Mouse (Mus musculus) adrenal gland, postnatal 10 days (tissue): ENCODE measurements around the gene Cdh23. TPM values are rescaled to one million over a fixed set of nuclear protein-coding genes. Genes with fewer than 3 reads are reported as not detected.
A peak's percentile ranks its signal among the peaks of the same experiment; 100 is the strongest.
"Not testable (repeated sequence)": the region's sequence is repeated elsewhere in the genome, so short reads cannot be mapped to it uniquely, and the experiment has no call there.

Experiments used
- DNase-seq: peaks from one replicate; pipeline ENCODE4 v3.0.0; 2021; ENCODE audit warnings: mixed read lengths
- long read RNA-seq, 2 experiments: library from polyadenylated mRNA; stranded (forward); transcript quantifications; one replicate each; pipeline ENCODE4 v2.0.0; 2021
- total RNA-seq, 2 experiments: library from RNA; stranded (reverse); gene quantifications; 2 replicates each; pipeline ENCODE4 v1.2.3; 2021

Gene Cdh23
- 1 to 10 TPM; 2.5 to 7.2 TPM for total RNA-seq
- long read RNA-seq, experiment 1, partial matches to known transcripts, result 0 of 2 reads
- long read RNA-seq, experiment 1, other reads (novel, unspliced or antisense), result 2 of 2 reads
- long read RNA-seq, experiment 2, partial matches to known transcripts, result 0 of 2 reads
- long read RNA-seq, experiment 2, other reads (novel, unspliced or antisense), result 2 of 2 reads

DNA sequence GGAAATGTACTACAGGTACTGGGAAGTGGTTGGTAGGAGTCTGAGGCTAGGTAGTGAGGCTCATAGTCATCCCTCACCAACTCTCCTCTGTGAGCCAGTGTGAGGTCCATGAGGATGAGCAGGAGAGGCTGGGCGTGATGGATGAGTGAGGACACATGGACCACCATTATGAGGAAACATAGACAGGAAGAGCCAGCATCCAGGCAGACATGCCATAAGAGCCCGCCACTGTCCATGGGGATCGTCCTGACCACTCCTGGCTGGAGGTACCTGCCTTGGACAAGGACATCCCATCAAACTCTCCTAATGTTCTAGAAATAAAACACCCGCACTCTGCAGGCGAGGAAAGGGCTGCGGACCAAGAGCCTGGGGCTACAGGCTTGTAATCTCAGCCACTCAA, at the start of gene Cdh23:
Cdh23 (minus strand) TSS at position 101 of the 400 bp plus-strand sequence.
- DNase-seq, result no peak

DNA sequence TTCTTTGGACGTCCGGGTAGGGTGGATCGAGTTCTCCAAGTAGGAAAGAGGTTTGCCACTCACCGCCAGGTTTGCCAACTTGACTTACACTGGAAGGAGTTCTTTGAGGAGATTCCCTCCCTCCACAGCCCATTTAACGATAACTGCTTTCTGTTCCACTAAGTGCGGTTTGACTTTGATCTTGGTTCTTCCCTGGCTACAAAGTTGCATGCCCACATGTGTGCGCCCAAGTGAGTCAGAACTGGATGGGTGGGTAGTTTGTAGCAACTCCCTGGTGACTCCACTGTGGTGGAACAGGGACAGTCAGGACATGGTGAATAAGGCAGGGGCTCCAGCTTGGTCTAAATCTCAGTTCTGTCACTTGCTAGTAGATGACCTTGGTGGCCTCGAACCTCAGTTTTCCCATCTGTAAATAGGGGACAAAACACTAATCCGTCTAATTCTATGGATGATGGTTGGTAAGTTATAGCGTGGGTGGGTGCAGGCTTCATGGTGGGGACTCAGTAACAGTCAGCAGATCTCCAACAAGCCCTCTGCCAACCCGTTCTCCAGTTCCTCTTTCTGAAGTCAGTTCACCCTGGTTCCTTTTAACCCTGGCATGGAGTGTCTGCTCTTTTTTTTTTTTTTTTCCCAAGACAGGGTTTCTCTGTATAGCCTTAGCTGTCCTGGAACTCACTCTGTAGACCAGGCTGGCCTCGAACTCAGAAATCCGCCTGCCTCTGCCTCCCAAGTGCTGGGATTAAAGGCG, 48.4 kb upstream of the Cdh23 start:
- DNase-seq, result no peak

DNA sequence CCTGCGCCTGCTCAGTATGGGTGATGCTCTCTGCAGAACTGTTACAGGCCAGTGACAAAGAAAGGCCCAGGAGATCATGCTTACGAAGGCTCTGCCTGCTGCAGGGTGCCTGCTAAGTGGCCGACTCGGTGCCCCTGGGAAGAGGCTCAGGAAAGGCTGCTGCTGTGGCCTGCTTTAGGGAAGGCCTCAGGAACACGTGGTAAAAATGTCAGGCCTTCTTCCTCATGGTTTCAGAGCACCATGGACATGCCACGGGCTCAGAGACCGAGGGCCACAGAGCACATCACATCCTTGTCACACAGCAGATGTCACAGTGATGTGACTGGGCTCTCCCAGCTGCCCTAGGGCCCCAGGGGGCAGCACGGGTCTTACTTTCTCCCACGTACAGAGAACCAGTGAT, 47.4 kb upstream of the Cdh23 start:
- no peak for DNase-seq

DNA sequence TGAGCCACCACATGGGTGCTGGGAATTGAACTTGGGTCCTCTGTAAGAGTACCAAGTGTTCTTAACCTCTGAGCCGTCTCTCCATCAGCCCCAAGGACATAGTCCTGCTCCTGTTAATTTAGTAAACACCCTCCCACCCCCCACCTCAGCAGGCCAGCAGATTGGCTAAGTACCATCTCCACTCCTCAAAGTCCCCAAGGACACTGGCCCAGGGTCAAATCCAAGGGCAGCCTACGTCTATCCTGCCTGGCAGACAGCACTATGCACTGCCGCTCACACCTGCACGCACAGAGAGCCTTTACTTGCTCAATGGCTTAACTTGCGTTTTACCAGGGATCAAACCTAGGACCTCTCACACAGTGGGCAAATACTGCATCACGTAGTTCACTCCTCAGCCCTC, 46.7 kb upstream of the Cdh23 start:
- peak; percentile 46 for DNase-seq

DNA sequence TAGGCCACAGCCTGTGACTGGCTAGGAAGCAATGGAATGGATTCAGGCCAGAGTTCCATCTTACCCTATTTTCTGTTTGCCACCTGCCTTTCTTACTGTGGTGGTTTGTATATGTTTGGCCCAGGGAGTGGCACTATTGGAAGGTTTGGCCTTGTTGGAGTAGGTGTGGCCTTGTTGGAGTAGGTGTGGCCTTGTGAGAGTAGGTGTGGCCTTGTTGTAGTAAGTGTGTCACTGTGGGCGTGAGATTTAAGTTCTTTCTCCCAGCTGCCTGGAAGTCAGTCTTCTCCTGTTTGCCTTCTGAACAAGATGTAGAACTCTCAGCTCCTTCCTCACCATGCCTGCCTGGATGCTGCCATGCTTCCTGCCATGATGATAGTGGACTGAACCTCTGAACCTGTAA, 46.0 kb upstream of the Cdh23 start:
- not testable (repeated sequence) for DNase-seq

DNA sequence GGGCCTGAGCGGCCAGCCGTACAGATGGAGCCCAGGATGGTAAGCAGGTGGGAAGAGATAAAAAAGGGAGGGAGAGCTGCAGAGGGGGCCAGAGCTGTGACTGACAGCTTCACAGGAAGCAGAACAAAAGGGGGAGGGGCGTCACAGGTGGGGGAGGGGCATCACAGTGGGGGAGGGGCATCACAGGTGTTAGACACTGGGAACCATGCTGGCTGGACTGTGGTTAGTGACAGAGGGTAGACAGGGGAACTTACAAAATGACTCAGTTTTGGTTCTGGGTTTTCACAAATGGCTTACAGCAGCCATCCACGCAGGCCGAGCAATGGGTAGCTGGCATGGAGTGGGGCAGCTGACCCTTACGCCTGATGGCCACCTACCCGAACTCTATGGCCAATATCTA, 45.1 kb upstream of the Cdh23 start:
- no peak for DNase-seq

DNA sequence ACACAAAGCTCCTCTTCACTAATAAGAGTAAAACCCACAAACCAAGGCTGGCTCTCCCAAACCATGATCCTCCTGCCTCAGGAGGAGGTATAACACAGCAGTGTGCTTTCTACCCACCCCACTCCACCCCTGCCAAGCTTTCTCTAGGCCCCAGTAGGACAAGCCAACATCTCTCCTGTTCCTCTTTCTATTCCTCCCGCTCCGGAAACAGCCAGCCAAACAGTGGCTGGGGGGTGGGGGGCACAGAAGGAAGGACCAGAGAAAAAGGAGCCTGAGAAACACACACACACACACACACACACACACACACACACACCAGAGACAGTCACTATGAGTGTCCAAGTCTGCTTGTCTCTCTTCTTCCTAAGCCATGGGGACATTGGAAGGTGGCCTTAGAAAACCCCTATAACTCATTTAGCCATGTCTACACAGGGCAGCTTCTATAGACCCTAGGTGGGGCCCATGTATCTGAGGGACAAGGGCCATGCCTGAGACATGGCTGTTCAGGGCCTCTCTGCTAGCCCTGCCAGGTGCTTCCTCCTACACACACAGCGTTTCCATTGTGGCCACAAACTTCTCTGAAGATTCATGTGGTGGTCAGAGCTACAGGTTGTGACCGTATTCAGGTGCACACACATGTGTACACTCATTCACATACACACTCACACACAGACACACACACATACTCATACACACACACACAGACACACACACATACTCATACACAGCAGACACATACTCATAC, 43.5 kb upstream of the Cdh23 start:
- no peak for DNase-seq

DNA sequence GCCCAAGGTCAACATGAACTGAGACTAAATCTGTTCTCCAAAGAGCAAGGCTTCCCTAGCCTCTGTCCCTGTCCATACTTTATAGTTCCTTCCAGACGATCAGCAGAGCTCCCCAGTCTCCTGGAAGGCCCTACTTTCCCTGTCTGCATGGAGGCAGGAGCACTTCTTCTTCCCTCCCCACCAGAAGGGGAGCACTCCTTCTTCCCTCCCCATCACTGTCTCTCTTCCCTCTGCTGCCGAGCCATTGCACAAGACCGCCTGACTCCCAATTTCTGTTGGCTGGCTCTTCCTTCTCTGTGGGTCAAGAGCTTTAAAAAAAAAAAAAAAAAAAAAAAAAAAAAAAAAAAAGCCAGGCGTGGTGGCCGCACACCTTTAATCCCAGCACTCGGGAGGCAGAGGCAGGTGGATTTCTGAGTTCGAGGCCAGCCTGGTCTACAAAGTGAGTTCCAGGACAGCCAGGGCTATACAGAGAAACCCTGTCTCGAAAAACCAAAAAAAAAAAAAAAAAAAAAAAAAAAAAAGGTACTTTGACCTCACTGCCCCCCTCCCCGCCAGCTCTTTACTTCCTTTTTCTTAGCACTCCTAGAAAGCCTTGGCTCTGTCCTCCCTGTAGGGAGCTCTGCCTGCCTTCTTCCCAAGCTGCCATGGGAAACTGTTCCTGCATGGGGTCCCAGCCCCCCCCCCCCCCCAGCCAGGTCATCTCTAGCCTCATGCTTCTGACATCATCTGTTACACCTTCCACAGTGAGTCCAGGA, 41.8 kb upstream of the Cdh23 start:
- no peak for DNase-seq

DNA sequence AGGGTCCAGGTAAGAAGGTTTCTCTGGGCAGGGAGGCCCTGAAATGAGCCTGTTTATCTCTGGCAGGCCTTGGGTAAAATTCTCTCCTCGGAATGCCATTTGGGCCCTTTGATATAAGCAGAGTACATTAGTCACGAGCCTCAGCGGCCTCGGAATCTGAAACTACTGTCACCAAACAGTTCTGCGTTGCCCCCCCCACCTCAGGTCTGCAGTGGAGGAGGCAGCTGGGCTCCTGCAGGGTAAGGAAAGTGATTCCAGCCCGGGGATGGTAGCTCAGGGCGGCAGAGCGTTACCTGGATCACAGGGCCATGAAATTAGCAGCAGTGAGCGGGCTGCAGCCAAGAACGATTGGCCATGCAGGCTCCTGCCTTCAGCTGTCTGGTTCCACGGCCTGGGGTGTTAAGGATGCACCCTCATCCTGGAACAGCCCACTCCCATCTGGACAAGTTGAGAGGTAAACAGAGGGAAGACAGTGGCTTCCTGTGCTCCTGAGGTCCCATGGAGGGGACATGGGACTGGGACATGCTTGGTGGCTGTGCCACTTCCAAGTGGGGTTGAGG, 41.0 kb upstream of the Cdh23 start:
- peak; percentile 73 for DNase-seq

DNA sequence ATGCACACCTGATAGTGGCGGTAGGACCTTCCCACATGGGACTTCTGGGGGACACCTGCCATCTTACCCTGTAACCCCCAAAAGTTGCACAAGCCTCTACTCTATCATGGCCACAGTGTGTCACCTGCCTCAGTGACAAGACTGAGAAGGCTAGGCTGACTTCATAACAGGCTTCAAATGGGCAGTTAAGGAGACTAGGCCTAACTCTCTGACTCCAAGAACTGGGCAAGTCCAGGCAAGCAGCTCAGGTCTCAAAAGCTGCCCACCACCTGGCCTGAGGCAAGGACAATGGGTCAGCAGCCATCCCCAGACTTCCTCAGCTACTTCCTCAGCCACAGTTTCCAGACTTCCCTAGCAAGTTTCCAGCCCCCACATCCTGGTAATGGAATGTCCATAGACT, 39.4 kb upstream of the Cdh23 start:
- DNase-seq, result no peak

DNA sequence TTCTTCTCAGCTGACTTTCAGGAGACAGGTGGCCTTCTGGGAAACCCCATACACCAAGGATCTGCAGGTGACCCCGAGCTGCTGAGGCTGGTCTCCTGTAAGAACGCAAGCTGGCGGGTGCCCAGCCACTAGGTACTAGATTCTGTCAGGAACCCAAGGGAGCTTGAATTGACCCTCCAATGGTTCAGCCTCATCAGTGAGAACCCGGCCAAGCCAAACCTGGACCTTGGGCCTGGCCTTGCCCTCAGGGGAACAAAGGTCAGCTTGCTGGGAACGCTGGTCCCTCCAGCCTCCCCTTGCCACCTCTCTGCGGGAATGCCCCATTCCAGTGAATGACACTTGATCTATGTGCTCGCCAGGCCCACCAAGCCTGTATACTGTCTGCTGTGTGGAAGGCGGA, 37.2 kb upstream of the Cdh23 start:
- DNase-seq, result no peak

DNA sequence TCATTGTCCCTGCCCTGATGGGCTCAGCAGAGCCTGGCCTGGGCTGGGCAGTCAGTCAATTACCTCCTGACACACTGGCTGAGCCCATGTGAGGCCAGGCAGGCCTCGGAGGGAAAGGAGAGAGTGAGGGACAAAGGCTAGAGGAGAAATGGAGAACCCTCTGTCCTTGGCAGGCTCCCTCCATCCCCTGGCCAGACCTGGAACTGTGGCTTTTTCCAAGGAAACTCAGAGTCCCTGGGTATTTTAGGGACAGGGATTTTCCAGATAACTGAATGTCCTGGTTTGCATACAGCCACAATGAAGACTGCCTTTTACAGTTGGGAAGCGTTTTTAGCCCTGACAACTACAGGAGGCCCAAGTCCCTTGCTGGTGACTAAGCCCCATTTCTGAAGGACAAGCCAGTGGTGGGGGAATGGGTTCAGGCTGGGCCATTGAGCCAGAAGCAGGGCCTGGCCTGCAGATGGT, 36.1 kb upstream of the Cdh23 start:
- DNase-seq, result peak; percentile 58

DNA sequence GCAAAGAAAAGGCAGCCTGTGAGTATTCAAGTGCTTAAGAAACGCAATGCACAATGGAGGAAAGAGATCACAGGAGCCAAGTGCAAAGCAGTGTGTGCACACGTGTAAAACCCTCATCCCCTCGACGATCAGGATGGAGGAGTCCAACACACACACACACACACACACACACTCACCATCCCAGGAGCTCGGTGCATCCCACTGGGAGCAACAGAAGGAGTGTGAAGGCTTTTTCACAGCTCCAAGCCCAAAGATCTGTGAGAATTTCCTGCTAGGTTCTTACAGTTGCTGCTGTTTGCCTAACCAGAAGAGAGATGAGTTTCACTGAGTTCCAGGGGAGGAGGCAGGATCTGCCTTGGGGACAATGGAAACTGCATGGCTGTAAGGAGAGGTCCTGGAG, 35.5 kb upstream of the Cdh23 start:
- DNase-seq, result no peak

DNA sequence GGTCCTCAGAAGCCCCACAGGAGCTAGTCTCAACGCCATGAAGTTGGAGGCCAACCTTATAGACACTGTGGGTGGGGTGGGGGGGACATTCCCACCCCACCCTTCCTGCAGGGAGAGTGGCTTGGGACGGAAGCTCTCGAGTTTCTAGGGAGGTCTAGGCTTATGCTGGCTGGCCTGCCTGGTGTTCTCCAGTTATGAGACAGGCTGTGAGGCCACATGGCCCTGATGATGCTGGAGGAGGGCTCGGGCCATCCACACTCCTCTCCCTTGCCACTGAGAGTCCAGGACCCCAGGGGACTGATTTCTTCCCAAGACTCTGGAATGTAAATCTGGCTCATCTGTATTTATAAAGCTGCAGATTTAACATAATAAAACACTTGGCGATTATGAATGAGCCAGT, 31.0 kb upstream of the Cdh23 start:
- no peak for DNase-seq

DNA sequence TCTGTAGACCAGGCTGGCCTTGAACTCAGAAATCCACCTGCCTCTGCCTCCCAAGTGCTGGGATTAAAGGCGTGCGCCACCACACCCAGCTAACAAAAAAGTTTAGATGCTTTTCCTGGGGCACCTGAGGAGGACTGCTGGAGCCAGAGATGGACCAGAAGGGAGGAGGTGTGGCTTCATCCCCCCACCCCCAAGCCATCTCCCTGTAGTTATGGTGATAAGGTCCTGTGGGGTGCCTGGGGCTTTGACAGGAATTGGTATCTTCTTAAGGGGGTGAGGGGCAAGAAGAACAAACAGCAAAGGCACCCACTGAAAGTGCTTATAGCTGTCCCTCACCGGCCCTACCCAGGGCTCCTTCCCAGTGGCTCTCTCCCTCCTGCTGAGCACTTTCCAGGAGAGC, 30.6 kb upstream of the Cdh23 start:
- DNase-seq, result no peak

DNA sequence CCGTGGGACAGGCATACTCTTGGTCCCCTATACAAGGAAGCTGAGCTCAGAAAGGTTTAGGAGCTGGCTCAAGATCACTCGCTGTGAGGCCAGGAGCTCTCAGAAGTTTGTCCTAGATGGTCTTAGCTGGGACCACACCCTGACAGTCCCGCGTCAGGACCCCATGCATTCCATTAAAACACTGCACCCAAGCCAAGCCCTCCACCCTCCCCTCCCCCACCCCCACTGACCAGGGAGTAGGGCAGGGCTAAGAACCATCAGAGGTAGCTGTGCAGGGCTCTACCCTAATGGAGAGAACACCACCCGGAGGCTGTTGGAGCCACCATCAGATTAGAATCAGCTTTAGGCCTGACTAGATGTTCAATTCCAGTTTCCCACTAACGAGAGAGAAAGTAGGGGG, 28.2 kb upstream of the Cdh23 start:
- DNase-seq, result no peak

DNA sequence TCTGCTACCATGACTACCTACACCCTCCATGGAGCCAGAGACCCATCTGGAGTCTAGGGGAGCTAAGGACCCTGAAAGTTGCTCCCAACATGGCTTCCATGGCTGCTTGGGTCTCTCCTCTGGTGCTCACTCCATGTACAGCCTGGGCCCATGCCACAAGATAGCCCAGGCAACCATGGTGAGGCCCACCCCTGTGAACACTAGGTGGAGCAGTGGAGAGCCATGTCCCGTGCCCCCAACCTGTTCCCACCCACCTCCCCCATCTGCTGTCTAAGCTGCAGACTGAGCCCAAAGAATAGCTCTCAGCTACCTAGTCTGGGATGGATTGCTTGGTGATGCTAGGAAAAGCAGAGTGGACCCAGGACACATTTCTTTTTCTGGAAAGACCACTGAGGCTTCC, 27.1 kb upstream of the Cdh23 start:
- no peak for DNase-seq

DNA sequence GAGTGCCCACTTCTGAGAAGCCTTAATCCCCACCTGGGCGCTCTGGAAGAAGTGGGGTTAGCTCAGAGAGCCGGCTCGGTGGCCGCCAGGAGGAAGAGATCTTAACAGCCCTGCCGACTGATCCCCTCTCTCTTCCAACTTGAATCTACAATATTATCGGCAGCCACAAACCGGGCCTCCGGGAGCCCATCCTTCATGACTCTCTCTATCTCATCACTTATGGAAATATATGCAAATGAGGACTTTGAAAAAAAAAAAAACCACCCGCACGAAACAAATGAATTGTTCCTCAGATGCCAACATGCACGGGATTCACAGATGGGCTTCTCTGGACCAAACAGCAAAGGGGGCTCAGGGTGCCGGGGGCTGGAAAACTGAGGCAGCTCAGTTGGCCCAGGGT, 25.4 kb upstream of the Cdh23 start:
- DNase-seq, result no peak

DNA sequence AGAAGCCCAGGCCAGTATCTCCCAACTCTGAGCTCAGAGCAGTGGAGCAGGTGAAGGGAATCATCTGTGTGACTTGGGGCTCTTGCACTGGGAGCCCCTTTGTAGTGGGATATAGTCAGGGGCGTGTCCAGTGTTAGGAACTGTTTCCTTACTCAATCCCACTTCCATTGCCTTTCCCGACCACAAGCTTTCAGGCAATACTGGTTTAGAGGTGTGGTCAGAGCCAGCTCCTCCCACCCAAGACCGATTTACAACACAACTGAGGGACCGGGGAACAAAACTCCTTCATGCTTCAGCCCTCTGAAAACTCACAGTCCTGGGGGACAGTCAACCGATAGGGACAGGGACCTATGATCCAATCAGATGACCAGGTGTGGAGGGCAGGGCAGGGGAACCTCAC, 24.2 kb upstream of the Cdh23 start:
- no peak for DNase-seq

DNA sequence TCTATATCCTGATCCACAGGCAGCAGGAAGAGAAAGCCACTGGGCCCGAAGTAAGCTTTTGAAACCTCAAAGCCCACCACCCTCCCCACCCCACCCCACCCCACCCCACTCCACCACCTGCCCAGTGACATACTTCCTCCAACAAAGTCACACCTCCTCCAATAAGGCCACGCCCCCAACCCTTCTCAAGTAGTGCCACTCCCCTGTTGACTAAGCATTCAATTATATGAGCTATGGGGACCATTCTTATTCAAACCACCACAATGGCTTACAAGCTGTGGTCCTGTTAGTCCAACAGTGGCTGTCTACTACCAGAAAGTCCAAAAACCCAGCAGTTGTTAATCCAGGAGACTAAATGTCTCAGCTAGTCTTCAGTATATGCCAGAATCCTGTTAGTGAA, 22.2 kb upstream of the Cdh23 start:
- no peak for DNase-seq

DNA sequence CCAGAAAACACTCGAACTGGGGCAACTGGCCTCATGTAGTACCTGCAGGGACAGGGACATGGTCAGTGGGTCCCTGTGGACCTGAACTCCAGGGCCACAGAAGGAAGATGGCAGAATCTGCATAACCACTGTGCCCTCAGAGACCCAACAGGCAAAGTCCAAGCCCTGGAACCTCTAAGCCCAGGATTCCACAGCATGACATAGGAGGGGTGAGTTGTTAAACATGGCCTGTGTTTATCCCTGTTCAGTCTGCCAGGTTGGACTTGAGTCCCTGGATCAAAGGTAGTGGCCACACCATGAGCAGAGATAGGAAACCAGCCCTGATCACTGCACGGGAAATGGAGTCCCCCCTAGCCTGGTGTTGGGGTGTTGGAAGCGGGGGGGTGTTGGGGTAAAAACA, 20.2 kb upstream of the Cdh23 start:
- DNase-seq, result no peak

DNA sequence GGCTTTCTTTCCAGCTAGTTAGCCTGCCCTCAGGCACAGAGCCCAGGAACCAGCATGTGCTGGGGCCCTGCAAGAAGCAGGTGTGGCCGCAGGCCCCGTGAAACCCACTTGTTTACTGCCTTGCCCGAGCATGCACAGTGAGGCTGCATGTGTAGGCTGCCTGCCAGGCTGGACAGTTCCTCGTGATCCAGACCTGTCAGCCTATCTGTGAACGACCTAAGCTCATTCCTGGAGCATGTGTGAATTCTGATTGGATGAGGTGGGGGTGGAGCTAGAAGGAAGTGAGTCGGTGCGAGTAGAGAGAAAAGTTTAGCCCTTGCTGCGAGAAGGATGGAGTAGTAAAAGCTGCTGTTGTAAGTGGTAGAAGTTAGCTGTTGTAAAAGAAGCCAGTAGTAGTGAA, 16.0 kb upstream of the Cdh23 start:
- DNase-seq, result not testable (repeated sequence)

DNA sequence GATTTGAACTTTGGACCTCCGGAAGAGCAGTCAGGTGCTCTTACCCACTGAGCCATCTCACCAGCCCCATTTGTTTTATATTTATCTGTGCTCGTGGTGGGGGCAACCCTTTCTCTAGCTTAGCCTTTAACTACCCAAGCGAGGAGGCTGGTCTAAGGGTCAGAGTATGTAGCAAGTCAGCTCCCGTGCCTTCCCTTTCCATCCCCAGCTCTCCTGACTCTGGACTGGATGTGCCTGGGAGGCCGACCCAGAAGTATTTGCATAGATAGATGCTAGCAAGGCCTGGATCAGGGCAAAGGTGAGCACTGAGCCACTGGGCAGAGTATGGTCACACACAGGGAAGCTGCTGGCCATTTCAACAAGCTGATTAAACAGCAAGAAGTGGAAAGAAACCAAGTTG, 12.5 kb upstream of the Cdh23 start:
- no peak for DNase-seq
